Mouse (Mus musculus) heart, postnatal 0 days (tissue): ENCODE data around the gene Vmn2r5. TPM values are rescaled to one million over a fixed set of nuclear protein-coding genes. Genes with fewer than 3 reads are reported as not detected.
"Not testable (repeated sequence)": the region's sequence is repeated elsewhere in the genome, so short reads cannot be mapped to it uniquely, and the experiment has no call there.

ENCODE experiments used
- ATAC-seq: fragments of 200-750 bp; cut with Nextera tagmentation; 2 replicates; pipeline ENCODE4 v1.8.0; 2017; ENCODE audit warnings: low read depth, moderate number of reproducible peaks, moderate library complexity; ENCODE audit not compliant: insufficient read depth
- DNase-seq: peaks from one replicate; pipeline ENCODE4 v3.0.0-alpha.2; 2016; ENCODE audit warnings: low spot score
- H3K27ac ChIP-seq: fragments of 300-500 bp; sonication (generic); 2 replicates; pipeline ENCODE4 v1.5.1; 2014; ENCODE audit warnings: low read depth, mild to moderate bottlenecking
- H3K27me3 ChIP-seq: fragments of 300-500 bp; sonication (generic); 2 replicates; pipeline ENCODE4 v1.6.1; 2014; ENCODE audit warnings: low read length, mixed read lengths; ENCODE audit not compliant: control insufficient read depth, insufficient read depth
- H3K36me3 ChIP-seq: fragments of 300-500 bp; sonication (generic); replicated peaks from 2 replicates; pipeline ENCODE4 v1.6.1; 2014; ENCODE audit warnings: low read length, mixed read lengths; ENCODE audit not compliant: control insufficient read depth, insufficient read depth
- H3K4me1 ChIP-seq: fragments of 300-500 bp; sonication (generic); 2 replicates; pipeline ENCODE4 v1.6.1; 2014; ENCODE audit warnings: antibody characterized with exemption; ENCODE audit not compliant: control insufficient read depth, insufficient read depth
- H3K4me2 ChIP-seq: fragments of 300-500 bp; sonication (generic); 2 replicates; pipeline ENCODE4 v1.6.1; 2014; ENCODE audit warnings: low read depth, mild to moderate bottlenecking, low read length, moderate library complexity
- H3K4me3 ChIP-seq: fragments of 300-500 bp; sonication (generic); 2 replicates; pipeline ENCODE4 v1.5.1; 2014; ENCODE audit warnings: low read depth, low read length
- H3K9ac ChIP-seq: fragments of 300-500 bp; sonication (generic); replicated peaks from 2 replicates; pipeline ENCODE4 v1.6.1; 2014; ENCODE audit warnings: low read depth, low read length, mixed read lengths
- H3K9me3 ChIP-seq: fragments of 300-500 bp; sonication (generic); replicated peaks from 2 replicates; pipeline ENCODE4 v1.6.1; 2016; ENCODE audit warnings: low read length; ENCODE audit not compliant: control insufficient read depth
- WGBS: fragments of 180-500 bp; shearing (Covaris S2); extraction: QIAGEN DNeasy Blood & Tissue Kit; methylation state at CpG from one replicate; pipeline ENCODE4 v1.1.7; 2014; 5-methylcytosine and 5-hydroxymethylcytosine counted together
- polyA plus RNA-seq: library from polyadenylated mRNA; unstranded; fragments of >200 nt; fragmentation: Nextera tagmentation; extraction: Ambion mirVana; gene quantifications from 2 replicates; pipeline ENCODE4 v1.2.1, GENCODE M21; 2015
- total RNA-seq: library from RNA; depleted of rRNA; stranded (reverse); fragments of >200 nt; gene quantifications from 2 replicates; pipeline ENCODE4 v1.2.3, GENCODE M21; 2014; ENCODE audit warnings: low replicate concordance; rRNA removed

The Vmn2r5 gene
- total RNA-seq (not detected in 2 replicates), polyA plus RNA-seq (not detected in 2 replicates)

DNA sequence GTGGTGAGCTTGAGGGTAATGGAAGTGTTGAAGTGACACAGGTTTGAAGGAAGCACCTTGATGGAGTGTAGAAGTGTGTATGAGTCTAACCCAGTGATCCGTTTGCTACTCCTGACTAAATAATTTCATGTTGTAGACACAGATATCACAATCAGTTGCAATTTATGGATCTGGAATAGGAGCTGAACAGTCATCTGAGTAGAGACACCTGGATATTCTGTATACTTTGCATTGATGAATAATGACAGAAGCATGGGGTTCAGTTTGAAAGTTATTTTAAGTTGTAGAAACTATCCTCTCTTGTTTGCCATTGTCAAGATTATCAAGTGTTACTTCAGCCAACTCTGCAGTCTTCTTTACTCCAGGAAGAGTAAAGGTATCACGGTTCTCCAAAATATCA is at the start of gene Vmn2r5:
Gene Vmn2r5, minus strand, starts transcription at position 101 of the 400 bp plus-strand sequence.
- DNase-seq, H3K9ac ChIP-seq, H3K4me1 ChIP-seq, H3K4me3 ChIP-seq, H3K9me3 ChIP-seq, H3K4me2 ChIP-seq, H3K27me3 ChIP-seq, H3K27ac ChIP-seq, ATAC-seq, H3K36me3 ChIP-seq: not testable (repeated sequence)
- no CpG with 5 or more reads among the region's 2 CpGs for WGBS

DNA sequence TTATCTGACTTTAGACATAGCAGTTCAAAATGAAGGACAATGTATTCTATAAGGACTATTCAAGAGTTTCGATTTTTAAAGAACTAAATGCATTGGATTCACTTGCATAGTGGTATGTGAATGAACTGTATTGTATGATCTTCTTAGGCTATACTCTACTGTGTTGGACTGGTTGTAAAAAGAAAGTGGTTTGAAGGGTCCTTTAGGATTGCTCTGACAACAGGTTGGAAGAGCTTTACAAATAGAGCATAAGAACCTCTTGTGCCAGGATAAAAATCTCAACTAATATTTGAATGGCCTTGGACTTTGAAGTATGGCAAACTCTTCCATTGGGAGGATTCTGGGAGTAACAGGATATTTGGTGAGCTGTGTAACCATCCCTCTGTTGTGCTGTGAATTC is 13.9 kb upstream of the Vmn2r5 start:
- not testable (repeated sequence) for ATAC-seq, H3K4me3 ChIP-seq, H3K27me3 ChIP-seq, H3K9ac ChIP-seq, H3K27ac ChIP-seq, H3K9me3 ChIP-seq, H3K4me2 ChIP-seq, H3K36me3 ChIP-seq, H3K4me1 ChIP-seq, DNase-seq
- 59% methylated on average over 1 of the region's 1 CpGs for WGBS

Other genes starting within 250 kb of the Vmn2r5 start
- gene Vmn2r3, start 220.1 kb downstream of the Vmn2r5 start, total RNA-seq, result not detected in 2 replicates
- gene Vmn2r3, start 220.1 kb downstream of the Vmn2r5 start, polyA plus RNA-seq, result not detected in 2 replicates
- not detected in 2 replicates for gene Vmn2r4, start 94.5 kb downstream of the Vmn2r5 start, total RNA-seq
- not detected in 2 replicates for gene Vmn2r4, start 94.5 kb downstream of the Vmn2r5 start, polyA plus RNA-seq
- gene Vmn2r6, start 56.0 kb upstream of the Vmn2r5 start, total RNA-seq, result not detected in 2 replicates
- gene Vmn2r6, start 56.0 kb upstream of the Vmn2r5 start, polyA plus RNA-seq, result not detected in 2 replicates